Mouse (Mus musculus) heart, postnatal 0 days (tissue): ENCODE measurements at regions not wholly inside any gene's neighbourhood (a gene's known extent, or its start where the extent isn't known, plus 50 kb on each side); places are given as distances from the start of the nearest gene placed in this dataset.

Experiments
- CTCF ChIP-seq: IDR thresholded peaks from 2 replicates; pipeline ENCODE4 v1.5.1; 2016; ENCODE audit warnings: antibody characterized with exemption, control low read depth, low read depth
- EP300 ChIP-seq: IDR thresholded peaks from 2 replicates; pipeline ENCODE4 v1.6.1; 2016; ENCODE audit warnings: antibody characterized with exemption, low read depth

- TF ChIP-seq CTCF = no peak
- TF ChIP-seq EP300 = no peak
Measured at GRCm38 (mm10) chr8:92179327-92179726, 178.1 kb upstream of the Irx5 start.
